In the genomic region with DNA sequence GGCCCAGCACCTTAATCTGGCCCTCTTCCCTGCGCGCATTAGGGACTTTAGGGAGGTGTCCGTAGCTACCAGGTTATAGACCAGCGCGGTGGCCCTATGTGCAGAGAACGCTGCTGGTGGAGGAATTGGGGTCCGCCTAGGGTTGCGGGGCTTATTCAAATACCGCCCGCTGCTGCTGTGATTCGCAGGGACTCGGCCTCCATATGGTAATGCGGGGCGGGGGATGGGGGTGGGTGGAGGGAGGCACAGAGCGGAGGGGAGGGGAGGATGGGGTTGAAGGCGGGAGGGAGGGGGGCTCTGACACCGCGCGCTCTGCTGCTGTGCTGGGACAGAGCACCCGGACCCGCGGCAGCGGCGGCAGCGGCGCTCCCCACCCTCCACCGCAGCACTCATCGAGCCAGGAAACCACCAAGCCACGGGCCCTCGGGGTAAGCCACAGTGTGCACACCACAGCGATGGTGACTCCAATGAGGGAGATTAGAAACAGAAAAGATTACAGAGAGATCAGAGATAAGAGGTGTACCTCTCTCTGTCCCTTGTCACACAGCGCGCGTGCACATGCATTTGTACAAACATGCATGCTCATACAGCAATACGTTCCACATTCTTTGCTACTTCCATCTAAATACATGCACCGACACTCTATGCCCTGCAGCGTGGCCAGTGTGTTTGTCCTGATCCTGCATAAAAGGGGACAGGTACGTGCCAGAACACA, we compare ENCODE assay signal across 8 mouse cellular contexts.
DNase-seq lines count a peak whose midpoint lies in the region; ATAC-seq lines count a peak whose summit lies in the region.

No protein-coding gene starts in this region.

- 2% methylated on average over 38 of the region's 38 CpGs for WGBS in heart, embryonic 11.5 days (ENCODE audit: insufficient replicate concordance)
- WGBS in forebrain, embryonic 12.5 days, result under 1% methylated on average over 35 of the region's 38 CpGs
- under 1% methylated on average over 38 of the region's 38 CpGs for WGBS in limb, embryonic 10.5 days
- 1% methylated on average over 38 of the region's 38 CpGs for WGBS in stomach, embryonic 15.5 days

- H3K9me3 ChIP-seq in heart, embryonic 11.5 days (replicated peaks; ENCODE audit: control insufficient read depth, low read length), result no peaks in the 10 kb centered on the region
- no peaks in the 10 kb centered on the region for H3K9me3 ChIP-seq in forebrain, embryonic 12.5 days
- H3K9me3 ChIP-seq in limb, embryonic 10.5 days (replicated peaks), result no peaks in the 10 kb centered on the region
- no peaks in the 10 kb centered on the region for H3K9me3 ChIP-seq in stomach, embryonic 15.5 days

- H3K4me2 ChIP-seq in heart, embryonic 11.5 days, result peak overlapping the region; percentile 51
- H3K4me2 ChIP-seq in forebrain, embryonic 12.5 days, result peak overlapping the region; percentile 73
- H3K4me2 ChIP-seq in stomach, embryonic 15.5 days, result no peak overlapping the region

- H3K4me3 ChIP-seq in heart, embryonic 11.5 days (ENCODE audit: low read depth, low read length), result peak overlapping the region; percentile 22
- H3K4me3 ChIP-seq in forebrain, embryonic 12.5 days (replicated peaks), result peak overlapping the region; percentile 87
- peak overlapping the region; percentile 27 for H3K4me3 ChIP-seq in limb, embryonic 10.5 days
- 0 out of 2 replicates have a peak overlapping the region, but pooled peaks have one; percentile 4 for H3K4me3 ChIP-seq in stomach, embryonic 15.5 days (replicated peaks)

- DNase-seq in heart, postnatal 36 days, result no peak
- DNase-seq in NIH3T3 (ENCODE audit: low read depth), result peak; percentile 16
- DNase-seq in limb, embryonic 10.5 days (ENCODE audit: low spot score), result no peak
- DNase-seq in urinary bladder, postnatal 36 days (ENCODE audit: low spot score in 2 of 2), result no peak
- DNase-seq in ovary, postnatal 14 days (ENCODE audit: low spot score), result no peak

- ATAC-seq in heart, embryonic 11.5 days (replicated peaks; ENCODE audit: insufficient number of reproducible peaks, low FRiP score, low TSS enrichment), result no peak
- peak; percentile 61 for ATAC-seq in forebrain, embryonic 12.5 days (ENCODE audit: low FRiP score)
- no peak for ATAC-seq in stomach, embryonic 15.5 days (ENCODE audit: insufficient read depth, low FRiP score, low read depth)

- no peak overlapping the region for H3K27ac ChIP-seq in heart, embryonic 11.5 days (ENCODE audit: low read depth, low read length)
- peak overlapping the region; percentile 100 for H3K27ac ChIP-seq in forebrain, embryonic 12.5 days
- H3K27ac ChIP-seq in limb, embryonic 10.5 days, result no peak overlapping the region
- H3K27ac ChIP-seq in stomach, embryonic 15.5 days, result no peak overlapping the region

- peaks cover 5% of the 10 kb centered on the region for H3K4me1 ChIP-seq in heart, embryonic 11.5 days (ENCODE audit: control insufficient read depth, insufficient read depth, low read length)
- H3K4me1 ChIP-seq in forebrain, embryonic 12.5 days, result no peaks in the 10 kb centered on the region
- peaks cover 33% of the 10 kb centered on the region for H3K4me1 ChIP-seq in limb, embryonic 10.5 days
- peaks cover 12% of the 10 kb centered on the region; the same call in 1 of the 2 replicates for H3K4me1 ChIP-seq in stomach, embryonic 15.5 days

- H3K9ac ChIP-seq in heart, embryonic 11.5 days (ENCODE audit: low read depth, low read length), result no peak overlapping the region
- H3K9ac ChIP-seq in forebrain, embryonic 12.5 days, result peak overlapping the region; percentile 100
- no peak overlapping the region for H3K9ac ChIP-seq in stomach, embryonic 15.5 days

- H3K36me3 ChIP-seq in heart, embryonic 11.5 days (ENCODE audit: control insufficient read depth, insufficient read depth, low read length), result no peaks in the 10 kb centered on the region
- H3K36me3 ChIP-seq in forebrain, embryonic 12.5 days (replicated peaks), result 0 out of 2 replicates have a peak, but pooled peaks cover 9% of the 10 kb centered on the region
- H3K36me3 ChIP-seq in limb, embryonic 10.5 days, result no peaks in the 10 kb centered on the region
- no peaks in the 10 kb centered on the region for H3K36me3 ChIP-seq in stomach, embryonic 15.5 days

- intact Hi-C loops in heart, postnatal 36 days (cut with DNase I), result no loop called here

- H3K27me3 ChIP-seq in heart, embryonic 11.5 days (ENCODE audit: control insufficient read depth, insufficient read depth, low read length), result peaks cover 76% of the 10 kb centered on the region
- 0 out of 2 replicates have a peak, but pooled peaks cover 5% of the 10 kb centered on the region for H3K27me3 ChIP-seq in forebrain, embryonic 12.5 days
- peaks cover 95% of the 10 kb centered on the region for H3K27me3 ChIP-seq in limb, embryonic 10.5 days (ENCODE audit: low read depth, poor library complexity, severe bottlenecking)
- H3K27me3 ChIP-seq in stomach, embryonic 15.5 days (replicated peaks), result peaks cover 80% of the 10 kb centered on the region

Comparison
In these comparisons a context has a peak if more than half of its experiments do, and no peak if none do; other contexts are left out.
1. H3K4me3 ChIP-seq: peak in every context shown above with its lines; median percentile 87 in forebrain, embryonic 12.5 days; 27 in limb, embryonic 10.5 days; 22 in heart, embryonic 11.5 days; 4 in stomach, embryonic 15.5 days.